Mouse (Mus musculus): ENCODE results near the gene Pdcd5.
A peak's percentile ranks its signal among the peaks of the same experiment; 100 is the strongest.

The Pdcd5 gene

DNA sequence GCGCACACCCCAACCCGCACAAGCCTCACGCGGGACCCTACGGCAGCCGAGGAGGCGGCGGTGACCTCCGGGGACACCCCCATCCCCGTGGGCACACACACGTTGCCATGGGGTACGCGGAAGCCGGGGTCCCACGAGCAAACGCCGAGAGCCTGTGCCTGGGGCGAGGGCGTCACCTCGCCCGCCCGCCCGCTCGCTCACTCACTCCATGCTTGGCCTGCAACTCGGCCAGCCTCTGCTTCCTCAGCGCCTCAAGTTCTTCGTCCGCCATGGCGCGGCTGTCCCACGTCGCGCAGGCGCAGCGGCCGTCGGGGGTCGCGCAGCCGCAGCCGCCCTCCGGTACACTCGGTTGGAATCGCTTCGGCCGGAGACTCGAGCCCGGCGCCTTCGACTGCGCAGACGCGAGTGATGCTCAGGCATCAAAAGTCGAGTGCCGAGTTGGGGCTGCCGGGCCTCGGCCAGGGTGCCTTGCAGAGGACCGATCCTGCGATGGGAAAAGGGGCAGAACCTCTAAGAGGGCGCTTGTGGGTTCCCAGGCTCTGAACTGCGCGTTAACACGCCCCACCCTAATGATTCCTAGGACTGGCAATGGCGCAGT, at the start of gene Pdcd5:
Gene Pdcd5 (minus strand): TSS at position 421 of the 598 bp plus-strand sequence.
- DNase-seq = peak; percentile 98

- DNase-seq = no peak
These were observed 45.3 kb upstream of the Pdcd5 start for GRCm38 (mm10) chr7:35692641-35693040.

GRCm38 (mm10) chr7:35692117-35692516, 44.8 kb upstream of the Pdcd5 start:
- no peak for DNase-seq

DNA sequence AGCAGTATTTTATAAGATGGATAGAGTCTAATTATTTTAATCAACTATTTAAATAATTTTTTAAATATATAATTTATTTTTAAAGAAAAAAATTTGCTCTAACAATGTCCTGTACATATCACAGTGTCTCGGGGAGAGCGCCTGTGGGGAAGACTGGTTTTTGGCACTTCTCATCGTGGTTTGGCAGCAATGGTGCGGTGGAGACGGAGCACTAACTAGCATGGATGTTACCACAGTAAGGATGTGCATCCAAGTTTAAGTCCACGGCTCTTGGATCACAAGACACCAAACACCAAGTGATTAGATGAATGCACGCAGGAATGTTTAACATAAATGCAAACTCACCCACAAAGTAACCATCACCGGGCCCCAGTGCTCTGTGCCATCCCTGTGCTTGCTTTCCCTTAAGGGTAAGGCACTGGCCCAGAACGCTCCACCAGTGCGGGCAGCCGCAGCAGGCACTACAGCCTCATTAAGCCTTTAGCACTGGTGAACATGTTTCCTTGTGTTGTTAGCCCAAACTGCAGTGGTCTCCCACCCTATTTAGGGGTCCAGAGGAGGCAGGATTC, 41.5 kb upstream of the Pdcd5 start:
- no peak for DNase-seq

- DNase-seq = no peak
These were observed 41.0 kb upstream of the Pdcd5 start for GRCm38 (mm10) chr7:35688276-35688675.

DNA sequence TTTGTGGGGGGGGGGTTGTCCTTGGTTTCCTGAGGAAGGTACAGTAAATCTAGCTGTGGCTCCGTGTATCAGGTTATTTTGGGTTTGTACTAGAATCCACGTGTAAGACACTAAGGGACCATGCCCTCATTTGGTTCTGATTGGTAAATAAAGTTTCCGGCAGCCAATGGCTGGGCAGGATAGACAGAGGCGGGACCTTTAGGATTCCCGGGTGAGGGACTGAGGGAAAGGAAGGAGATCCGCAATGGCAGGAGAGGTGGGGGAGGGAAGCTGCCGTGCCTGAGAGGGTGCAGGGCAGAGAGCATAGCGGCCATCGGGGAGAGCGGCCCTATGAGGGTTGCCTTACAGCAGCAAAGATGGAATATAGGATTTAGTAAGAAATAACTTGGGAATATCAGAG, 39.9 kb upstream of the Pdcd5 start:
- DNase-seq = peak; percentile 61

GRCm38 (mm10) chr7:35686756-35687155, 39.4 kb upstream of the Pdcd5 start:
- peak; percentile 74 for DNase-seq

- no peak for DNase-seq
These were observed 38.9 kb upstream of the Pdcd5 start for GRCm38 (mm10) chr7:35686216-35686615.

- DNase-seq = no peak
These were observed 36.2 kb upstream of the Pdcd5 start for GRCm38 (mm10) chr7:35683409-35684122.

DNA sequence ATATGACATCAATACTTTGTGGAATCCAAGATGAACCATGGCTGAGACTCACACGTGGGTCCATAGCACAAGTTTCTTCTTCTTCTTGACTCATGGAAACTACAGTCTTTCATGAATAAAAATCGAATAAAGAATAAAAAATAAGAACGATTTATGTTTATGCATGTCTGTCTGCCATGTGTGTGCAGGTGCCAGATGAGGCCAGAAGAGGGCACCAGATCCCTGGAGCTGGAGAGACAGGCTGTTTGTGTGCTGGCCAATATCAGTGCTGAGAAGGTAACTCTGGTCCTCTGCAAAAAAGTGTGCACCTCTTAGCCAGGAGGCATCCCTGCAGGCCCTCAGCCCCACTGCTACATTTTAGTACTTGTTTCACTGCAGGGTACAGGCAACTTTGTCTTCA, 34.2 kb upstream of the Pdcd5 start:
- DNase-seq = no peak

- no peak for DNase-seq
These were observed 31.7 kb upstream of the Pdcd5 start for GRCm38 (mm10) chr7:35678976-35679375.

- DNase-seq = peak; percentile 51
These were observed 21.0 kb upstream of the Pdcd5 start for GRCm38 (mm10) chr7:35668066-35669041.

- peak; percentile 44 for DNase-seq
These were observed 16.6 kb upstream of the Pdcd5 start for GRCm38 (mm10) chr7:35663790-35664376.

- DNase-seq = peak; percentile 35
These were observed 11.9 kb upstream of the Pdcd5 start for GRCm38 (mm10) chr7:35659173-35659572.

DNA sequence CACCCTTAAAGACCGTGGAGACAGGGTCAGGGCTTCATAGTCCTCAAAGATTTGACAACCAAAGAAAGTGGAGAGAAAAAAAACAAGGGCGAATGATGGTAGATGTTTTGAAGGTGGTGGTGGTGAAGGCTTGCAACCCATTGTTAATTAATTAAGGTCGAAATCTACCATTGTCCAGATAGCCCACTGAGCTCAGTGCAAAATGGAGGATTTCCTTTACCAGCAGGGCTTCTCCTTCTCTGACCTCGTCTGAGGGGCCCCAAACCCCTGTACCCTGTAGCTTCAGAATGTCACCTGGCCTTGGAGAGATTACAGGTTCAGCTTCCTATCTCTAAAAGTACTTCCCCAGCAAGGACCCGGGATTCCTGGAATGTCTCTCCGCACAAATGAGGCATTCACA, 10.5 kb upstream of the Pdcd5 start:
- DNase-seq = no peak

- no peak for DNase-seq
These were observed 4.4 kb upstream of the Pdcd5 start for GRCm38 (mm10) chr7:35651583-35652270.

DNA sequence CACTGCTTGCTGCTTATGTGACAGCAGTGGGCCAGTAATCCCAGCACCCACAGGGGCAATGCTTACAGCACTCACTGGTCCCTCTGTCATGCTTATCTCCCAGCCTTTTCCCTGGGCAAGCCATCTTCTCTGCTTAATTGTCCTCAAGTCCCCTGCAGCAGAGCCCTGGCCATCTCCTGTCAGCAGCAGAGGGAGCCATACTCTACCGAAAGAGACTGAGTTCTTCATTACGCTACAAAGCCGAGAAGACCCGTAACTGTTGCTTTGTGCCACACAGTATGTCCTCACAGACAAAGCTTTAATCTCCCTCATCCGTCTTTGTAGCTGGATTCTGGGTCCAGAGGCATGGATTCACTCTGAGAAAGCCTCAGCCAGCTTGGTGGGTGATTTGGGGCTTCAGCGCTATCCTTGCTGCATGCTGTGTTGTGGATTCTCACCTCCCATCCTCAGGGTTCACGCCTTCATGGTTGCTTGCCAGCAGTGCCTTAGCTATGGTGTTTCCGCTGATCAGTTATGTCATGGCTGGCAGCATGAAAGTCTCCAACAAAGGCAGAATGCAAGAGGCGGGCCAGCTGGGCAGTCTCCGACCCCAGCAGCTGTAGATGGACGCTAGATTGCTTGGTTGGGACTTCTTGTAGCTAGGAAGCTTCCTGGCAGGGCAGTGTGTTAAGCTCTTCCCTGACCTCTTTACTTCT, 3.5 kb upstream of the Pdcd5 start:
- peak; percentile 27 for DNase-seq

- peak; percentile 50 for DNase-seq
These were observed 1.8 kb upstream of the Pdcd5 start for GRCm38 (mm10) chr7:35649071-35649470.

DNA sequence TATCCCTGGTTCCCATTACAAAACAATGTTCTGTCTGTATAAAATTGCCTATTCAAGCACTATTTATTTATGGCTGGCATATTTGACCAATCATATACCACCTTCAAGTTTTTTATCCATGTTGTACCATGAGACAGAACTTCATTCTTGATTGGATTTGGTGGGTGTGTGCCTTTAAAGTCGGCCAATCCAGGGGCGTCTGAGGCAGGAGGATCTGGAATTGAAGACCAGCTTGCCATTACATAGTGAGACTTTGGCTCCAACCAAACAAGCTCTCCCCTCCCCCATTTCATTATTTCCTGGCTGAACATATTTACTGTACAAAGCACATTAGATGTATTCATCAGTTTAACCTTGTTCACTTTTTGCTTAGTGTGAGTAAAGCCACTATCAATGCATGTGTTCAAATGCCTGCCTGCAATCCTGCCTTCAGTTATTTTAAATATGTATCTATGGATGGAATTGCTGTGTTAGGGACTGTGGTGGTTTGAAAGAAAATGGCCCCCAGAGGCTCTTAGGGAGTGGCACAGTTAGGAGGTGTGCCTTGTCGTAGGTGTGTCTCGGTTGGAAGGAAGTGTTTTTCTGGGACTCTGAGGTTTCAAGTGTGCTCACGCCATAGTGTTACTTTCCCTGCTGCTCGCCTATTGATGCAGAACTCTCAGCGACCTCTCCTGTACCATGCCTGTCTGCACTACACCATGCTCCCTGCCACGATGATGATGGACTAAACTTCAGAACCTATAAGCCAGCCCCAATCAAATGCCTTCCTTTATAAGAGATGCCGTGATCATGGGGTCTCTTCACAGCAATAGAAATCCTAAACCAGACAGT, 1.1 kb upstream of the Pdcd5 start:
- DNase-seq = no peak

DNA sequence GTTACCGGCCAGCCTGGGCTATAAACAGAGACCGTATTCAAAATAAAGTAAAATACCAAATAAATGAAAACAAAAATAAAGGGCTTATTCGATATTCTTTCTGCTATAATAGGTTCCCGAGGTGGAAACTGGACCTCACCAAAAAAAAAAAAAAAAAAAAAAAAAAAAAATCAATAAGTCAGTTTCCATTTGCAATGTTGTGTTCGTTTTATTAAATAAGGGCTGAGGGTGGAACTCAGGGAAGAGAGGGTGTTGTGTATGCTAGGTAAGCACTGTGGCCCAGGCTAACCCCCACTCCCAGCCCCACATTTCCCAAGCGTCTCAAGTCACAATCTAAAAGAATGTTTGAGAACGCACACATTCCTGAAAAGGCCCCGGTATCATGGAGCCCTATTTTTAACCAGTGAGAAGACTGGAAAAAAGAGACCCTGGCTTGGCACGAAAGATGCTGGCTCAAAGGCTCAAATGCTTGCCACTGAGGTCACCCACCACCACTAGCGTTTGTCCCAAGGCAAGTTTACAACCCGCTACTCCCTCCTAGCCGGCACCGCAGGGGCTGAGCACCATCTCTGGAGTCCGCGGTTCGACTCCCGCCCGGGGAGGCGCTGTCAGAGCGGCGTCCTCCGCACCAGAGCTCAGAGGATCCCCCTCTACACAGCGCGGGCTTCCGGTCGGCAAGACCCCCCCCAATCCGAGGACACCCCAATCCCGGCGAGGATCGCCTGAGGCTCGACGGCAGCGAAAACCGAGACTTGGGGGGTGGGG, 822 bp downstream of the Pdcd5 start:
- no peak for DNase-seq

All from retina, postnatal 1 day (tissue).